ENCODE assay signal across 18 mouse cellular contexts in genomic region chr9:112233378-112233777, GRCm38 (mm10). TPM values are rescaled to one million over a fixed set of nuclear protein-coding genes. Genes with fewer than 3 reads are reported as not detected.
DNase-seq lines count a peak whose midpoint lies in the region; ATAC-seq and TF ChIP-seq lines count a peak whose summit lies in the region.
"Had no signal": no experiment of that assay in that cellular context is flagged by ENCODE, and none has a peak within 500 bp of the region (broad histone marks: within the 10 kb centered on the region; RNA-seq: fewer than 3 reads in every experiment).

No protein-coding gene starts in this region.

- TF ChIP-seq CTCF in gastrocnemius, adult 2 months (IDR thresholded peaks at IDR 0.05): no peak

- 40% methylated on average over 6 of the region's 6 CpGs for WGBS in hindbrain, embryonic 16.5 days
- WGBS in neural tube, embryonic 15.5 days: 33% methylated on average over 6 of the region's 6 CpGs

- no peak for DNase-seq in gastrocnemius, adult 2 months
- DNase-seq in gastrocnemius, postnatal 36 days: no peak
- DNase-seq in right cerebral cortex, adult 18-20 months: peak; percentile 2
- DNase-seq in right cerebral cortex, postnatal 36 days (ENCODE audit: low spot score in 2 of 2): no peak
- no peak for DNase-seq in embryo, embryonic 10.5 days (ENCODE audit: low spot score)
- DNase-seq in kidney, postnatal 4 days: no peak
- DNase-seq: adrenal gland, postnatal 25 days; cerebellum, adult 11 months; embryo, embryonic 11 days; heart, adult 2 months; kidney, adult 18-20 months; liver, postnatal 0 days had no signal

- H3K4me1 ChIP-seq in hindbrain, embryonic 16.5 days (ENCODE audit: control insufficient read depth, insufficient read depth, low read depth, low read length): no peaks in the 10 kb centered on the region
- H3K4me1 ChIP-seq in neural tube, embryonic 15.5 days: peaks cover 11% of the 10 kb centered on the region; the same call in 1 of the 2 replicates

- peak overlapping the region; percentile 83 for H3K4me2 ChIP-seq in hindbrain, embryonic 16.5 days (ENCODE audit: low read length)
- H3K4me2 ChIP-seq in neural tube, embryonic 15.5 days: peak overlapping the region; percentile 61

- peak overlapping the region; percentile 90 for H3K9ac ChIP-seq in hindbrain, embryonic 16.5 days (ENCODE audit: low read depth, low read length)
- H3K9ac ChIP-seq in neural tube, embryonic 15.5 days (replicated peaks): peak overlapping the region; percentile 65
- H3K9ac ChIP-seq: limb, embryonic 13.5 days; liver, postnatal 0 days had no signal

- ATAC-seq in hindbrain, embryonic 16.5 days: no peak
- no peak for ATAC-seq in neural tube, embryonic 15.5 days (ENCODE audit: low FRiP score)
- ATAC-seq: liver, postnatal 0 days had no signal

- intact Hi-C loops in gastrocnemius, adult 2 months (cut with DNase I): no loop called here
- intact Hi-C loops in gastrocnemius, postnatal 36 days (cut with DNase I): no loop called here

- no peaks in the 10 kb centered on the region for H3K9me3 ChIP-seq in hindbrain, embryonic 16.5 days (ENCODE audit: control insufficient read depth, low read length)
- no peaks in the 10 kb centered on the region for H3K9me3 ChIP-seq in neural tube, embryonic 15.5 days (replicated peaks)
- H3K9me3 ChIP-seq: limb, embryonic 13.5 days had no signal

- no peak overlapping the region for H3K27ac ChIP-seq in gastrocnemius, adult 2 months
- H3K27ac ChIP-seq in hindbrain, embryonic 16.5 days (ENCODE audit: low read depth, low read length): peak overlapping the region; percentile 96
- H3K27ac ChIP-seq in neural tube, embryonic 15.5 days (replicated peaks): peak overlapping the region; percentile 94
- H3K27ac ChIP-seq: heart, adult 2 months; limb, embryonic 13.5 days; macrophage had no signal

- peak overlapping the region; percentile 73 for H3K4me3 ChIP-seq in gastrocnemius, adult 2 months
- H3K4me3 ChIP-seq in hindbrain, embryonic 16.5 days (ENCODE audit: low read length): peak overlapping the region; percentile 69
- H3K4me3 ChIP-seq in neural tube, embryonic 15.5 days (replicated peaks): peak overlapping the region; percentile 52
- H3K4me3 ChIP-seq: erythroblast, embryonic 14.5 days; heart, adult 2 months had no signal

- H3K36me3 ChIP-seq in hindbrain, embryonic 16.5 days (ENCODE audit: control insufficient read depth, insufficient read depth, low read length): no peaks in the 10 kb centered on the region
- no peaks in the 10 kb centered on the region; the same call in 1 of the 2 replicates for H3K36me3 ChIP-seq in neural tube, embryonic 15.5 days
- H3K36me3 ChIP-seq: G1E; limb, embryonic 13.5 days had no signal

- no peaks in the 10 kb centered on the region for H3K27me3 ChIP-seq in hindbrain, embryonic 16.5 days (replicated peaks; ENCODE audit: control insufficient read depth, insufficient read depth, low read length)
- no peaks in the 10 kb centered on the region for H3K27me3 ChIP-seq in neural tube, embryonic 15.5 days (replicated peaks)

RNA-seq across cellular contexts. Expression of gene Arpp21, which starts 2.4 kb away (rescaled TPM):
- 10 to 100 TPM in 1 of 2 experiments, 1 to 10 TPM in 1; 9.5 to 25.4 TPM for total RNA-seq in gastrocnemius, adult 2 months (2021)
- total RNA-seq in gastrocnemius, postnatal 36 days (2021): 10 to 100 TPM; 11.6 to 24.5 TPM
- 48.2 and 61.8 TPM in 2 replicates for polyA plus RNA-seq in hindbrain, embryonic 16.5 days (2015; fragmentation: Nextera tagmentation; extraction: Ambion mirVana)
- polyA plus RNA-seq in neural tube, embryonic 15.5 days (2015; fragmentation: Nextera tagmentation; extraction: Ambion mirVana): 50.8 and 68.1 TPM in 2 replicates
- total RNA-seq: adrenal gland, postnatal 25 days had no signal
- polyA plus RNA-seq: G1E had no signal
